Comparison of ENCODE assay signal across 9 mouse cellular contexts in genomic region chrX:6091547-6091946, GRCm38 (mm10). TPM values are rescaled to one million over a fixed set of nuclear protein-coding genes. Genes with fewer than 3 reads are reported as not detected.
DNase-seq lines count a peak whose midpoint lies in the region; ATAC-seq and TF ChIP-seq lines count a peak whose summit lies in the region.
"Had no signal": no experiment of that assay in that cellular context is flagged by ENCODE, and none has a peak within 500 bp of the region (broad histone marks: within the 10 kb centered on the region; RNA-seq: fewer than 3 reads in every experiment).

No protein-coding gene starts in this region.

- no peak for TF ChIP-seq EP300 in heart, postnatal 0 days (IDR thresholded peaks at IDR 0.05; ENCODE audit: low read depth)

- no peaks in the 10 kb centered on the region for H3K4me1 ChIP-seq in heart, postnatal 0 days (ENCODE audit: control insufficient read depth, insufficient read depth)
- no peaks in the 10 kb centered on the region for H3K4me1 ChIP-seq in forebrain, embryonic 13.5 days
- H3K4me1 ChIP-seq in limb, embryonic 12.5 days (replicated peaks): no peaks in the 10 kb centered on the region

- H3K9me3 ChIP-seq in heart, postnatal 0 days (replicated peaks; ENCODE audit: control insufficient read depth, low read length): no peaks in the 10 kb centered on the region
- no peaks in the 10 kb centered on the region for H3K9me3 ChIP-seq in forebrain, embryonic 13.5 days (replicated peaks)
- H3K9me3 ChIP-seq in limb, embryonic 12.5 days: no peaks in the 10 kb centered on the region

- no peak for TF ChIP-seq POLR2A in brain, embryonic 14.5 days (IDR thresholded peaks at IDR 0.05; ENCODE audit: borderline replicate concordance, extremely low read depth, insufficient read depth, insufficient read length, poor library complexity, severe bottlenecking)

- H3K36me3 ChIP-seq in heart, postnatal 0 days (replicated peaks; ENCODE audit: control insufficient read depth, insufficient read depth, low read length): no peaks in the 10 kb centered on the region
- no peaks in the 10 kb centered on the region for H3K36me3 ChIP-seq in forebrain, embryonic 13.5 days (ENCODE audit: poor library complexity, severe bottlenecking)
- H3K36me3 ChIP-seq in limb, embryonic 12.5 days: no peaks in the 10 kb centered on the region

- H3K27me3 ChIP-seq in heart, postnatal 0 days (ENCODE audit: control insufficient read depth, insufficient read depth, low read length): no peaks in the 10 kb centered on the region
- H3K27me3 ChIP-seq in forebrain, embryonic 13.5 days: no peaks in the 10 kb centered on the region
- H3K27me3 ChIP-seq in limb, embryonic 12.5 days: peaks cover 10% of the 10 kb centered on the region

- peak overlapping the region; percentile 33 for H3K4me3 ChIP-seq in heart, postnatal 0 days (ENCODE audit: low read depth, low read length)
- H3K4me3 ChIP-seq in forebrain, embryonic 13.5 days: peak overlapping the region; percentile 45
- H3K4me3 ChIP-seq in limb, embryonic 12.5 days (replicated peaks): peak overlapping the region; percentile 37; the same call in 1 of the 2 replicates
- H3K4me3 ChIP-seq: megakaryocyte, embryonic 14.5 days had no signal

- WGBS in heart, postnatal 0 days: 27% methylated on average over 12 of the region's 12 CpGs
- WGBS in forebrain, embryonic 13.5 days: 22% methylated on average over 12 of the region's 12 CpGs
- 27% methylated on average over 12 of the region's 12 CpGs for WGBS in limb, embryonic 12.5 days

- H3K27ac ChIP-seq in heart, postnatal 0 days (ENCODE audit: low read depth): no peak overlapping the region
- H3K27ac ChIP-seq in forebrain, embryonic 13.5 days: peak overlapping the region; percentile 65
- no peak overlapping the region for H3K27ac ChIP-seq in limb, embryonic 12.5 days

- no peak for TF ChIP-seq CTCF in heart, postnatal 0 days (IDR thresholded peaks at IDR 0.05; ENCODE audit: low read depth)
- TF ChIP-seq CTCF in brain, embryonic 14.5 days (IDR thresholded peaks at IDR 0.05; ENCODE audit: borderline replicate concordance, extremely low read depth, insufficient read depth, insufficient read length): no peak

- peak overlapping the region; percentile 56 for H3K4me2 ChIP-seq in heart, postnatal 0 days (ENCODE audit: low read depth, low read length)
- H3K4me2 ChIP-seq in forebrain, embryonic 13.5 days: peak overlapping the region; percentile 58
- H3K4me2 ChIP-seq in limb, embryonic 12.5 days: peak overlapping the region; percentile 59

- ATAC-seq in heart, postnatal 0 days (ENCODE audit: insufficient read depth, low read depth): no peak
- peak; percentile 64 for ATAC-seq in forebrain, embryonic 13.5 days
- ATAC-seq in limb, embryonic 12.5 days (ENCODE audit: insufficient number of reproducible peaks, insufficient read depth, low FRiP score, low TSS enrichment, low read depth): no peak
- ATAC-seq in erythroid progenitor cell, adult 5-6 weeks (replicated peaks; ENCODE audit: low FRiP score, poor library complexity, severe bottlenecking): no peak

- no peak for DNase-seq in heart, postnatal 0 days (ENCODE audit: low spot score)
- no peak for DNase-seq in heart, adult 8-10 months (ENCODE audit: low spot score)
- DNase-seq in brain, embryonic 14.5 days (ENCODE audit: low read depth): peak; percentile 75
- DNase-seq in spleen, adult 12 weeks (ENCODE audit: low spot score): no peak
- DNase-seq in kidney, postnatal 14 days: no peak

- no peak overlapping the region for H3K9ac ChIP-seq in heart, postnatal 0 days (replicated peaks; ENCODE audit: low read depth, low read length)
- H3K9ac ChIP-seq in forebrain, embryonic 13.5 days: peak overlapping the region; percentile 63
- H3K9ac ChIP-seq in limb, embryonic 12.5 days (replicated peaks): no peak overlapping the region

RNA-seq across cellular contexts. Expression of gene AU022751, which starts 8.3 kb away (rescaled TPM):
- not detected in 2 replicates for total RNA-seq in heart, postnatal 0 days (2014; rRNA removed; ENCODE audit: low replicate concordance)
- polyA plus RNA-seq in heart, postnatal 0 days (2015; fragmentation: Nextera tagmentation; extraction: Ambion mirVana): not detected in 2 replicates
- total RNA-seq in heart, adult 8-10 months (2022): not detected
- polyA plus RNA-seq in brain, embryonic 14.5 days (2012; rRNA removed): 0.55 and 1.00 TPM in 2 replicates
- polyA plus RNA-seq in forebrain, embryonic 13.5 days (2015; fragmentation: Nextera tagmentation; extraction: Ambion mirVana): 0.14 TPM in 1 of 2 replicates, not detected in the other
- not detected in 2 replicates for polyA plus RNA-seq in limb, embryonic 12.5 days (2016; fragmentation: Nextera tagmentation; extraction: Ambion mirVana)
- not detected in 2 replicates for total RNA-seq in erythroid progenitor cell, adult 5-6 weeks (2015; ENCODE audit: low replicate concordance)
- not detected in 2 replicates for total RNA-seq in erythroid progenitor cell, adult 5-6 weeks (2017; ENCODE audit: low replicate concordance)

RNA-seq across cellular contexts. Expression of gene Nudt11, which starts 44.3 kb away (rescaled TPM):
- total RNA-seq in heart, postnatal 0 days (2014; rRNA removed; ENCODE audit: low replicate concordance): 2.1 and 6.4 TPM in 2 replicates
- 1.3 and 1.5 TPM in 2 replicates for polyA plus RNA-seq in heart, postnatal 0 days (2015; fragmentation: Nextera tagmentation; extraction: Ambion mirVana)
- 1 to 10 TPM; 1.1 to 1.4 (median 1.3) TPM for total RNA-seq in heart, adult 8-10 months (2022)
- polyA plus RNA-seq in brain, embryonic 14.5 days (2012; rRNA removed): 36.6 and 40.2 TPM in 2 replicates
- 12.2 and 12.4 TPM in 2 replicates for polyA plus RNA-seq in forebrain, embryonic 13.5 days (2015; fragmentation: Nextera tagmentation; extraction: Ambion mirVana)
- polyA plus RNA-seq in limb, embryonic 12.5 days (2016; fragmentation: Nextera tagmentation; extraction: Ambion mirVana): 5.8 and 7.3 TPM in 2 replicates
- not detected in 2 replicates for total RNA-seq in erythroid progenitor cell, adult 5-6 weeks (2015; ENCODE audit: low replicate concordance)
- total RNA-seq in erythroid progenitor cell, adult 5-6 weeks (2017; ENCODE audit: low replicate concordance): not detected in 2 replicates
